Mouse (Mus musculus) left cerebral cortex, postnatal 14 days (tissue): ENCODE measurements around the gene Ndufb4. TPM values are rescaled to one million over a fixed set of nuclear protein-coding genes. Genes with fewer than 3 reads are reported as not detected.
A peak's percentile ranks its signal among the peaks of the same experiment; 100 is the strongest.
"Not testable (repeated sequence)": the region's sequence is repeated elsewhere in the genome, so short reads cannot be mapped to it uniquely, and the experiment has no call there.

ENCODE experiments used
- DNase-seq, 2 experiments: peaks; one replicate each; pipeline ENCODE4 v3.0.0; 2021 to 2022; ENCODE audit warnings: low spot score in 2 of 2, mixed read lengths in 1 of 2
- intact Hi-C: fragments of 180-260 bp; cut with DNase I; formaldehyde crosslinking; loops from one replicate; pipeline ENCODE4 v1.15.1; 2025
- long read RNA-seq, 2 experiments: library from polyadenylated mRNA; stranded (forward); transcript quantifications; one replicate each; pipeline ENCODE4 v2.0.0; 2021
- total RNA-seq, 2 experiments: library from RNA; stranded (reverse); gene quantifications; 2 replicates each; pipeline ENCODE4 v1.2.3; 2021

The Ndufb4 gene
- total RNA-seq, result 10 to 100 TPM; 73.9 to 77.1 TPM
- long read RNA-seq, experiment 1, transcript Ndufb4-201 (3 exons, 971 nt), result major isoform, 138 of 142 reads
- long read RNA-seq, experiment 1, partial matches to known transcripts, result 1 of 142 reads
- long read RNA-seq, experiment 1, other reads (novel, unspliced or antisense), result 0 of 142 reads
- long read RNA-seq, experiment 2, transcript Ndufb4-201 (3 exons, 971 nt), result major isoform, 112 of 116 reads
- long read RNA-seq, experiment 2, partial matches to known transcripts, result 1 of 116 reads
- long read RNA-seq, experiment 2, other reads (novel, unspliced or antisense), result 1 of 116 reads

DNA sequence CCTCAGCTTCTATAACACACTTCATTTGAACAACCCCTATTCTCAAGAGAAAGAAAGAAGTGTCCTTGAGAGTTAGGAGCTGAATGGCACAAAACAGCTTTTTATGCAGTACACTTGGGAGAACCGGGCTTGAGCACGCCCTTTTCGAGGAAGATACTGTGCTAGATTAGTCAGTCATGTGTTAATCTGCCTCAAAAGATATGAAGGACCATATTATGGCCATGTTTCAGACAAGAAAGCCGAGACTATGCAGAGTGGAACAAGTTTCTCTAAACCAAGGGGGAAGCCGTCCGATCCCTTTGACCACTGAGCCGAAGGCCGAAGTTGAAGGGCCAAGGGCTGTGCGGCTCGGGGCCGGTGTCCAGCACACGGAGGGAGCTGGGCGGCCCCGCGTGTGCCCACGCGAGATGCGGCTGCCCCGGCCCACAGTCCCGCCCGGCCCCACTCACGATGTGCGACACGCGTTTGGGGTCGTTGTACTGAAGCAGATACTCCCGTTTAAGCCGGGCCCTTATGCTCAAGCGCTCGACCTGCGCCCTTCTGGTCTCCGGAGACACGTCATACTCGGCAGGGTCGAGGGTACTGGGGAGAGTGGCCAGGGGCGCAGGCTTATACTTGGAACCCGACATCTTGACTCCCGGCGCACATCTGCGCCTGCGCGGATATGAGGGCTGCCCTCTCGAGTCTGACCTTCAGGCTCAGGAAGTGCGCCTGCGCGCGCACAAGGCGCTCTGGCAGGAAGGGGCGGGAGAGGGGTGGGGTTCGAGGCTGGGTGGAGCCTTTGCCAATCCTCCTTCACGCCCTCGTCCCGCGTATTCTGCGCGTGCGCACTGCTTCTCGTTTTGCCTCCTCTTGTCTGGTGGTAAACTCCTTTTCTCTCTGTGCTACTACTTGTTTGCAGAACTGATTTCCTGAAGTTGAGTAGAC, at the start of gene Ndufb4:
TSS of gene Ndufb4 (minus strand) at position 723 of the 927 bp plus-strand sequence.
- DNase-seq, result peak; percentile 96 to 97
- intact Hi-C loops, result loop anchor here (2.0 to 10.0 kb wide), 2 partner anchors 69 to 269 kb away; partner anchors contain the start of gene Stxbp5l

DNA sequence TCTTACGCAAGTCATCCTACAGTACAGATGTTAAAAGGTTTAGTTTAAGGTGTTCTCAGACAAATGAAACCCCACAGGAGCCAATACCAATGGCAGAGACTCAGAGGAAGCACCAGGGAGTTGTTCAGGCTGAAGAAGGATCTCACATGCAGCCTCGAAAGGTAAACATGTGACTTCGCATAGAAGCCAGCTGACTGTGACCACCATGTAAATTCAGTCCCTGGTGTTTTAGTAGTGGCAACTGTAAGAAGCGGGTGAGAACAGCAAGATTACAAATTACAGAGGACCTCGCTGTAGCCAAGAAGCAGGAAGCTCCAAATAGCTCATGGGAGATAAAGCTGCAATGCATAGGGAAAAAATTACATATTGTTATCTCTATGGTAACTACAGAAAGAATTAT, 49.6 kb upstream of the Ndufb4 start:
- intact Hi-C loops, result no loop called here
- DNase-seq, result no peak

DNA sequence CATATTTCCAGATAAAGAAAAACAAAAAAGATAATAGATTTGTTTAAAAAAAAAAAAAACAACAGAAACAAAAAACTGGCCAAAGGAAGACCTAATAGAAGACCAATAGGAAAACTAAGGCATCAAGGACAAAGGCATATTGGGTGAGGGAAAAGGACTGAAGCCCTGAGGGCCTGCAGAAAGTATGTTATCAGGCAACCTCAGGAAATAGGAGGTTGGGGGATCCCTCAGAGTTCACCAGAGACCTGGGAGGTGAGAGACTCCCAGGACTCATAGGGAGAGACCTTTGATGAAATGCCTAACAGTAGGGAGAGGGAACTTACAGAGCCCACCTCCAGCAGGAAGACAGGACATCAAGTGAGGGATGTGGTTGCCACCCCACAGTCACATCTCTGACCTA, 45.8 kb upstream of the Ndufb4 start:
- intact Hi-C loops, DNase-seq: not testable (repeated sequence)

DNA sequence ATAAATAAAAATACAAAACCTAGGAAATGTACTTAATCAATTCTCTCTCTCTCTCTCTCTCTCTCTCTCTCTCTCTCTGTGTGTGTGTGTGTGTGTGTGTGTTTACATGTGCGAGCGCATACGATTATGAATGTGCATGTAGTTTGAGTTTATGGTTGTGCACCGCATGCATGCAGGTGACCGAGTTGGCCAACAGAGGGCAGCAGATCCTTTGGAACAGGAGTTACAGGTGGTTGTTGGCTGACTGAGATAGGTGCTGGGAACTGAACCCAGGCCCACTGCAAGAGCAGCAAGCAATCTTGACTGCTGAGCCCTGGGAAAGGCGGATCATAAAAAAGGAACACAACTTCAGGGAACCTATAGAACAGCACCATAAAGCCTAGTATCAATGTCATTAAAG, 44.5 kb upstream of the Ndufb4 start:
- no peak for DNase-seq
- intact Hi-C loops, result no loop called here

DNA sequence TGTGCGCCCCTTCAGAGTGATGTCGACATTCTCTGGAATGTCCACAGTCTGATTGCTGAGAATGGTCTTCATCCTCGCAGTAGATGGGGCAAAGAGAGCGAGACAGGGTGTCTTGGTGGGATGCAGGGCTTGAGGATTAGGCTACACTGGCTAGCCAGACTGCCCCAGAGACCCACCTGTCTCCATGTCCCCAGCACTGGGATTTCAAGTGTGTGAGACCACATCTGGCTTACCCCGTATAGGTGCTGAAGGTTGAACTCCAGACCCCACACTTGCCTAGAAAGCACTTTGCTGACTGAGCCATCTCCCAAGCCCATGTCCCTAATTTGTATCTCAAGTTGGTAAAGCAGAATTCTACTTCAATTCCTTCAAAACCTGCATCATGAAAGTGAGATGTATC, 43.0 kb upstream of the Ndufb4 start:
- no peak for DNase-seq
- intact Hi-C loops, result no loop called here

DNA sequence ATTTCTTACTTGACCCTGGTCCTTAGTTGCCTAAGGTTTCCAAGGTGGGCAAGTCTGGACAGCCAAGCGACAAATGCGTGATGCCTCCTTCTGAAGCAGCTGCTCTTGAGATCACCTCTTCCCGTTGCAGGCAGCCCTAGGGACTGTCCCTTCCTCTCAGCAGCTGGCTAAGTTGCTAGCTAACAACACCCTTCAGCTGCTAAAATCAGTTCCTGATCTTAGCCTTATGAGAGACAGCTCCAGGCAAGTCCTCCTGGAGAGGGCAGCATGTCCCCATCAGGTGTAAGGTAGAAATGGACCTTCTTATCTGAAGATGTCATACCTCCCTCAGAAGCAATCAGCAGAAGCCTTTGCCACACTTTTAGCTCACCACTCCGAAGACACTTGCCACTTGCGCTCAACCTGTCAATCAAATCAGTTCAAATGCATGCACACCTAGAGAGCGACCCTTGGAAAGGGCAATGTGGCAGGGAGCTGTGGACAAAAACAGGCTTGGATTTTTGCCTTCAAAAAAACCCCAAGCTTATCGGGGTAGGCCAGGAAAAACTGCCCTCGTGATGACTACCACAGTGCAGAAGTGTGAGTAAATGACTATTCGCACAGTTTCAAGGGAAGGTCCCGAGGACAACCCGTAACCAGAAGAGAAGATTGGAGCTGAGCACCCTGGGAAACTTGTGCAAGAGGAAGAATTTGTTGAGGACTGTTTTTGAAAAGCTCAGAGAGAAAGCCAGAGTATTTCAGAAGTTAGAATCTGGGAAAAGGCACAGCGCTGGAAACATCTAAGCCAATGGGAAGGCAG, 36.9 kb upstream of the Ndufb4 start:
- DNase-seq, result no peak
- intact Hi-C loops, result no loop called here

DNA sequence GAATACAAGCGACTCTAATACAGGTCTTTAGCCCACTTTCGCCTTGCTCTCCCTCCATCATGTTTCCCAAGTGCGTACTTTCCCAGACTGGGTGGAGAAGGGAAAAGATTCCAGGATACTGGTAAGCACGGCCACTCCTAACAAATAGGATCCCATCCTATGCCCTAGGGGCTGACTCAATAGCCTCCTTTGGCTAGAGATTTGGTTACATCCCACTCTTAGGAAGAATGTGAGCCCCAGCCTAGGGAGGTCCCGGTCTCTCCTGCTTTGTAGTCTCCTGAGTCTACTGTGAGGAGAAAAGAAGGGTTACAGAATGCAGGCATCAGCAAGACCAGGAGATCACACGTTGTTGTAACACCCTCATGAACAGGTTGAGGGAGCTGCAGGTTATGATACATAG, 36.2 kb upstream of the Ndufb4 start:
- intact Hi-C loops, result no loop called here
- no peak for DNase-seq

DNA sequence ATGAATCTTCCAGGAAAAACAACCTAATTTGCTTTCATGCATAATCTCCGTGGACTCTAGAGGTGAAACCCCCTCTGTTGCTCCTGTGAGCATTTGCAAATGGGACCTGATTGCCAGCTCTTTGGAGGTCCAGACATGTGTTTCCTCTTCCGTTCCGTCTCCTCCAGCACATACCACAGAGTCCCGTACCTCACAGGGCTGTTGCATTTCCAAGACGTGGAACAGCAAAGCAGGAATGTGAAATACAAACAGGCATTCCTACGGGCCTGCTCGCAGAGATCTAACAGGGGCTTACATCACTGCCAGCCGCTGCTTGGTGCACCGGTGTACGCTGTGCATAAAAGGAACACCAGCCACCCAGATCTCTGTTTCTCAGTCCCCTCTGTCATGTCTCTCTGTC, 35.7 kb upstream of the Ndufb4 start:
- DNase-seq, result no peak
- intact Hi-C loops, result loop anchor here (10.0 kb wide), 1 partner anchor 395 kb away; the partner anchor contains the start of gene Gsk3b

DNA sequence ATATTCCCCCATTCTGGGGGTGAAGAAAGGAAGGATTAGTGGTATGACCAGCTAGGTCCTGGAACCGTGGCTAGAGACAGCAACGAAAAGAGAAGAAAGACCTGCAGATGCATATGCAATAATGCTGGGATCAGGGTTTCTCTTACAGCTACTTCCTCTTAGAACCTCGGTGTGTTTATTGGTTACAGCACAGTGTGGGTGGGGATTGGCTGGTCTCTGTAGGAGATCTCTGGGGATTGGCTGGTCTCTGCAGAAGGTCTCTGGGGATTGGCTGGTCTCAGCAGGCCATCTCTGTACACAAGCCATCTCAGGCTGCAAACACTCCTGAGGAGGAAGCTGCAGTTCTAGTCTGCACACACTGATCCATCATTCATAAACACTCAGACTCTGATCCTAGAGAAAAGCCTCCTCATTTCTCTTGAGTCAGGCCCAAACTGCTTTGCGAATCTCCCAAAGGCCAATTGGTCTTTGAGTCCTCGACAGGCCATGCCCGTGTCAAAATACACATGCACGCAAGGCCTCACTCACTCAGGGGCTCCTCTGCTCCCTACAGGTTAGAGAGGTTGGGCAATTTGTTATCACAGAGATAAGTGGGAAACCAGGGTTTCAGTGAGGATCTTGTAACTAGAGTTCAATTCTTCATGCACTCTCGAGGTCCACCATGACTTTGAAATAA, 35.1 kb upstream of the Ndufb4 start:
- DNase-seq, result no peak
- intact Hi-C loops, result loop anchor here (10.0 kb wide), 1 partner anchor 395 kb away; the partner anchor contains the start of gene Gsk3b

DNA sequence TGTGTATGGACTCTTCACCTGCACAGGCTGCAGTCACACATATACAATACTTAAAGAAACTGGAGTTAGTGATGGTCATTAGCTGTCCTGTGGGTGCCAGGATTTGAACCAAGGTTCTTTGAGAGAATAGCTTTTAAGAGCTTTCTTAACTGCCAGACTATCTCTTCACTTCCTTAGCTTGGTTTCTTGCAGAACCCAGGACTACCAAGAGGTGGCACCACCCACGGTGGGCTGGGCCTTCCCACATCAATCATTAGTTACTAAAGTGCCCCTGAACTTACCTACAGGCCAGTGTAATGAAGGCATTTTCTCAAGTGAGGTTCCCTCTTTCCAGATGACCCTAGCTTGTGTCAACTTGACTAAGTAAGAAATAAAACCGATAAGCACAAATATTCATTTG, 33.9 kb upstream of the Ndufb4 start:
- no peak for DNase-seq
- intact Hi-C loops, result loop anchor here (10.0 kb wide), 1 partner anchor 397 kb away; the partner anchor contains the start of gene Gsk3b

DNA sequence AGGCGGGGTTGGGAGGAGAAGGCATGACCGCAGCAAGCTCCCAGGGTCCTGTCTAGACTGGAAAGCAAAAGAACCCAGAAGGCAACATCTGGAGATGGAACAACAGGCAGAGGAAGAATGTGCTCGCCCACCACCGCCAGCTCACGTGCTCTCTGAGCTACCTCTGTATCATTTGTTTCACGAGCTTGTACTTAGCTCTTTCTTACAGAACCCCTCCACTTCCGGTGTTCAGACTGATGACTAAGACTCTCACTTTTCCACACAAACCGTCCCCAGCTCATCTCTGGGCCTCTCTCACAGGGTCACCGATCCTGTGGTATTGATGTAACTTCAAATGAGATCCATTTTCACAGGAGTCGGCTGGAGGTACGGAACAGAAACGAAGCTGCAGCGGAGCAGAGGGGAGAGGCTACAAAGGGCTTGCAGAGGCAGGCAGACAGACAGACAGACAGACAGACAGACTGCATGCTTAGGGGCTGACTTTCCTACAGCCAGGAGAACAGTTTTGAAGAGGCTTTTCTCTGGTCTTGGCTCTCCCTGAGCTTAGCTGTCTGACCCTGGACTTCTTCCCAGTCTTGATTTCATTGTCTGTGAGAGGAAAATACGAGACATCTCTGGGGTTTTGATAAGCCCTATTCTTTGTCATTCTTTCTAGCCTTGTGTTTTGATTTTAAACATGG, 33.2 kb upstream of the Ndufb4 start:
- no peak for DNase-seq
- intact Hi-C loops, result loop anchor here (10.0 kb wide), 1 partner anchor 397 kb away; the partner anchor contains the start of gene Gsk3b

DNA sequence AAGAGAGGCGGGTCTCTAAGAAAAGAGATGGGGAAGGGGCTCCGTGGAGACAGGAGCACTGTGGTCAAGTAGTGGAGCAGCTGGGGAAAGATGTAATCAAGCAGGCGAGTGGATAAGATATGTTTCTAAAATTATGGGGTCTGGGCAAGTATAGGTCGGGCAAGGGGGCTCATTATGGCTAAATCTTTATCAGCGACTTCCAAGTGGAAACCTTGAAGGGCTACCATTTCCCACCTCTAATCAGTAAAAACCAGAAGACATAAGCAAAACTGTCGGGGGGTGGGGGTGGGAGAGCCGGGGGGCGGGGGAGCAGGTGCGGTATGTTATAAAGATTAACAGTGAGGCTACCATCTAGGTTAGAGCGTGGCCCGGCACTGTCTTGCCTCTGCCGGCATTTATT, 32.6 kb upstream of the Ndufb4 start:
- no peak for DNase-seq
- intact Hi-C loops, result loop anchor here (10.0 kb wide), 1 partner anchor 398 kb away; the partner anchor contains the start of gene Gsk3b

DNA sequence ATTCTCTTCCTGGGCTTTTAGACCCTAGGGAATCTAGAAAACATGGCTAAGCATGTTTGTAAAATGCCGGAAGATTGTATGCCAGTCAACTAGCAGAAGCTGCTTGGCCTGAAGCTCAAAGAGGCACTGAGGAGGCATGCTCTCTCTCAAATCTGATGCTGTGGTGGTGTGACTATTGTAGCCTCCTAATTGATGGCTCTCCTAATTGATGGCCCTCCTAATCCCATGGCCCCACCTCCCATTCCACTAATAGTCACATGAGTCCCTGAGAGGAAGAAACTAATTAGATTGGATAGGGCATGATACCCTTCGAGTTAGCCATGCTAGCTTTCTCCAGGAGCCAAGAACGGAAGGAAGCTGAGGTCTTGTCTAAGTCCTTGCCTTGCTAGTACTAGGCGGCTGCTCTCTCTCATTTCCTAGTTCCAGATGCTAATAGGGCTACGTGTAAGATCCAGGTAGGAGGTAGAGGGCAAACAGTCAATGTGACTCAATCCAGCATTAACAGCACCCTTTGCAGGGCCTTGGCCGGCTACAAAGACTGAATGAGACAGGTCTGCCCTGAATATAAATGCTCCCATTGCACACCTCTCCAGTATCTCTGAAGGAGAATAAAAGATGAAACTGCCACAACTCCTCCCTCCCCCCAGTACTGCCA, 31.8 kb upstream of the Ndufb4 start:
- intact Hi-C loops, result loop anchor here (2.0 to 10.0 kb wide), 2 partner anchors 127 to 399 kb away; partner anchors contain the start of gene Gsk3b
- DNase-seq, result no peak

DNA sequence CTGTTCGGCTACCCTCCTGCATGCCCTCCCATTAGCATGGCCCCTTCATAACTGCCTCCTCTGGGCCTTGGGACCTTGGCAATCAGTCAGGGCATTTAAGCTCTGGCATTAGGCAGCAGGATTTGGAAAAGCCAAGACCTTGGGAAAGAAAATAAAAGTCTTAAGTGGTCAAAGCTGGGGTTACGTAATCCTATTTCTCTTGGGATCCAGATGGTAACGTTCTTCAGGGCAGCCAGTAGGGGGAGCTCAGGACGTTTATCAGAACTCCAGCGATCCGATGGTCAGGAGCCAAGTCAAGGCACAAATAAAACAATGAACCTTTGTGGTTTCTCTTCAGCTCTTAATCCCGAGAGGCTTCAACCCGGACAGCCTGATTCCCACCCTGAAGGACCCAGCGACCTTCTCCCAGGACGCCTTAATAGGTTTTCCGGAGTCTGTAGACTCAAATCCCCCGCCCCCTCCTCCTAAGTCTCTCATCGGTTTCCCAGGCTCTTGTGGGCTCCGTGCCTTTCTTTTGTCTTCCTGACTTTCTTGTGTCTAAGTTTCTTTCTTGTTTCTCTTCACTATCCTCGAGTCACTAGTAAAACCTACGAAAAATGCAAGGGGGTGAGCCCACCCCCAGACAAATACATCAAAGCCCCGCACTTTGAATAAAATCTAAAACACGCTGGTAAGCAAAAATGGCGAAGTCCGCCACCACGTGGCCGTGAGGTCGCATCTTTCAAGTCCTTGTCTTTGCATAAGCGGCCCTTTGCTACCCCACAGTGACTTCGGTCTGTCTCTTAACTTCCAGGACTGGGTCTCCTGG, 30.6 kb upstream of the Ndufb4 start:
- peak; percentile 80 to 87 for DNase-seq
- intact Hi-C loops, result loop anchor here (2.0 to 10.0 kb wide), 5 partner anchors 128 to 573 kb away; partner anchors contain the start of genes Gsk3b, Lrrc58 and Stxbp5l

DNA sequence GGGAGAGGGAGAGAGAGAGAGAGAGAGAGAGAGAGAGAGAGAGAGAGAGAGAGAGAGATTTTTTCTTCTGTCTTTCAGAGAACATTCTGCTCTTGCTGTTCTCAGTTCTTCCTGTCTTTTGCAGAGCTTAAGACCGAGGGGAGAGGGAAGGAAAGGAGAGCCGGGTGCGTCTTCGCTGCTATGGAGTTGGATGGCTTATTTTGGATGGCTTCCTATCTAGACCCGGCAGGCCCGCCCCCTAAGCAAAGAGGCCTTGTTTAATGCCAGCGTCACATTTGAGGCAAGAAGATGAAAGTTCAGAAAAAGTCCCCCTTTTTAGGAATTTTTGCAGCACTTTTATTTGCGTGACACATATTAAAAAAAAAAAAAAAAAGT, 30.0 kb upstream of the Ndufb4 start:
- DNase-seq, result peak; percentile 45 to 60
- intact Hi-C loops, result loop anchor here (2.0 to 10.0 kb wide), 5 partner anchors 129 to 572 kb away; partner anchors contain the start of genes Gsk3b, Lrrc58 and Stxbp5l
